Mouse (Mus musculus) retina, postnatal 7 days (tissue): Measurements from ENCODE around the gene Lsr.
"Not testable (repeated sequence)": the region's sequence is repeated elsewhere in the genome, so short reads cannot be mapped to it uniquely, and the experiment has no call there.

Experiments used
- DNase-seq: peaks from one replicate; pipeline ENCODE4 v3.0.0-alpha.2; 2012; ENCODE audit warnings: low read depth, low spot score

Lsr gene

GRCm38 (mm10) chr7:30940070-30940469, 33.2 kb downstream of the Lsr start:
- DNase-seq, result not testable (repeated sequence)

- DNase-seq, result not testable (repeated sequence)
These were observed 37.7 kb downstream of the Lsr start for GRCm38 (mm10) chr7:30935422-30936099.

- not testable (repeated sequence) for DNase-seq
These were observed 48.7 kb downstream of the Lsr start, which contains the start of gene Hamp2 for GRCm38 (mm10) chr7:30924581-30924980. Gene Hamp2 (minus strand): TSS chr7:30924681.

GRCm38 (mm10) chr7:30924071-30924470, 49.2 kb downstream of the Lsr start:
- DNase-seq, result no peak

GRCm38 (mm10) chr7:30922490-30922889, 50.8 kb downstream of the Lsr start:
- not testable (repeated sequence) for DNase-seq

- no peak for DNase-seq
These were observed 53.0 kb downstream of the Lsr start for GRCm38 (mm10) chr7:30920217-30920616.

- DNase-seq, result no peak
These were observed 56.0 kb downstream of the Lsr start for GRCm38 (mm10) chr7:30917219-30917618.

- no peak for DNase-seq
These were observed 56.6 kb downstream of the Lsr start for GRCm38 (mm10) chr7:30916713-30917112.

GRCm38 (mm10) chr7:30914732-30915131, 58.5 kb downstream of the Lsr start, which contains the start of gene Mag:
Gene Mag (minus strand): TSS chr7:30914873.
- no peak for DNase-seq

- no peak for DNase-seq
These were observed 63.5 kb downstream of the Lsr start for GRCm38 (mm10) chr7:30909773-30910172.

GRCm38 (mm10) chr7:30908992-30909431, 64.3 kb downstream of the Lsr start:
- no peak for DNase-seq

- no peak for DNase-seq
These were observed 64.8 kb downstream of the Lsr start for GRCm38 (mm10) chr7:30908277-30908991.
